ENCODE assay signal across 24 mouse cellular contexts in the genomic region with DNA sequence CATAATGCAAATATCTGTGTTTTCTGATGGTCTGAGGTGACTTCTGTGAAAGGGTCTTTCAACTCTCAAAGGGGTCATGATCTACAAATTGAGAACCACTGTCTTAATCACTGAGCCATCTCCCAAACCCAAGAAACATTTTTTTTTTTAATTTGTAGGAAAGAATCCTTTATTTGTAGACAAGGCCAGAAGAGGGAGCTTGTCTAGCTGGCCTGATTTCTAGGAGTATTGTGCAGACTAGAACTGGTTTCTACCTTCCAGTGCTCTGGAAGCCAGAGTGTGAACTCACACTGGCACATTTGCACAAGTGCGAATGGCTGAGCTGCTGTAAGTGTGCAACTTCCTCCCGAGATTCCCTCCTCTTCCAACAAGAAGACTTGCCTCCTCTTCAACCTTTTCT.
DNase-seq lines count a peak whose midpoint lies in the region; ATAC-seq and TF ChIP-seq lines count a peak whose summit lies in the region.
"Had no signal": no experiment of that assay in that cellular context is flagged by ENCODE, and none has a peak within 500 bp of the region (broad histone marks: within the 10 kb centered on the region; RNA-seq: fewer than 3 reads in every experiment).

No protein-coding gene starts in this region.

- no peaks in the 10 kb centered on the region for H3K36me3 ChIP-seq in forebrain, postnatal 0 days (ENCODE audit: insufficient read depth)
- H3K36me3 ChIP-seq in forebrain, embryonic 11.5 days (ENCODE audit: control insufficient read depth, insufficient read depth, low read length), result no peaks in the 10 kb centered on the region
- H3K36me3 ChIP-seq in kidney, postnatal 0 days (ENCODE audit: insufficient read depth, low read length), result no peaks in the 10 kb centered on the region
- H3K36me3 ChIP-seq in lung, postnatal 0 days (ENCODE audit: insufficient read depth, low read length), result no peaks in the 10 kb centered on the region
- H3K36me3 ChIP-seq in stomach, postnatal 0 days (ENCODE audit: control insufficient read depth, insufficient read depth, low read length), result no peaks in the 10 kb centered on the region
- H3K36me3 ChIP-seq in liver, embryonic 12.5 days, result no peaks in the 10 kb centered on the region
- H3K36me3 ChIP-seq: embryonic facial prominence, embryonic 15.5 days; forebrain, embryonic 10.5 days; forebrain, embryonic 15.5 days; heart, embryonic 13.5 days; hindbrain, embryonic 12.5 days had no signal

- no peak overlapping the region for H3K9ac ChIP-seq in forebrain, postnatal 0 days
- no peak overlapping the region for H3K9ac ChIP-seq in forebrain, embryonic 11.5 days (ENCODE audit: low read length)
- H3K9ac ChIP-seq in kidney, postnatal 0 days (ENCODE audit: low read depth, low read length), result no peak overlapping the region
- no peak overlapping the region for H3K9ac ChIP-seq in lung, postnatal 0 days (replicated peaks; ENCODE audit: low read depth)
- no peak overlapping the region for H3K9ac ChIP-seq in stomach, postnatal 0 days (ENCODE audit: low read length)
- no peak overlapping the region for H3K9ac ChIP-seq in liver, embryonic 12.5 days
- H3K9ac ChIP-seq: embryonic facial prominence, embryonic 15.5 days; forebrain, embryonic 15.5 days; heart, embryonic 13.5 days; hindbrain, embryonic 12.5 days had no signal

- H3K9me3 ChIP-seq in forebrain, postnatal 0 days (ENCODE audit: low read length), result no peaks in the 10 kb centered on the region
- no peaks in the 10 kb centered on the region for H3K9me3 ChIP-seq in forebrain, embryonic 11.5 days (ENCODE audit: control insufficient read depth, low read length)
- H3K9me3 ChIP-seq in kidney, postnatal 0 days (replicated peaks; ENCODE audit: low read length), result no peaks in the 10 kb centered on the region
- no peaks in the 10 kb centered on the region for H3K9me3 ChIP-seq in lung, postnatal 0 days (ENCODE audit: low read length)
- H3K9me3 ChIP-seq in stomach, postnatal 0 days (ENCODE audit: control insufficient read depth, low read length), result no peaks in the 10 kb centered on the region
- H3K9me3 ChIP-seq in liver, embryonic 12.5 days (replicated peaks), result no peaks in the 10 kb centered on the region
- H3K9me3 ChIP-seq: embryonic facial prominence, embryonic 15.5 days; forebrain, embryonic 15.5 days; hindbrain, embryonic 12.5 days had no signal

- no peak overlapping the region for H3K4me3 ChIP-seq in forebrain, postnatal 0 days (ENCODE audit: low read depth, low read length)
- no peak overlapping the region for H3K4me3 ChIP-seq in forebrain, embryonic 11.5 days (ENCODE audit: low read depth, low read length)
- no peak overlapping the region for H3K4me3 ChIP-seq in kidney, postnatal 0 days (replicated peaks; ENCODE audit: low read depth, low read length)
- H3K4me3 ChIP-seq in lung, postnatal 0 days (ENCODE audit: low read depth, low read length), result no peak overlapping the region
- no peak overlapping the region for H3K4me3 ChIP-seq in stomach, postnatal 0 days (ENCODE audit: low read depth, low read length)
- no peak overlapping the region for H3K4me3 ChIP-seq in liver, embryonic 12.5 days
- H3K4me3 ChIP-seq: embryonic facial prominence, embryonic 15.5 days; erythroblast, embryonic 14.5 days; forebrain, embryonic 10.5 days; forebrain, embryonic 15.5 days; heart, embryonic 13.5 days; hindbrain, embryonic 12.5 days had no signal

- H3K4me1 ChIP-seq in forebrain, postnatal 0 days (ENCODE audit: insufficient read depth), result no peaks in the 10 kb centered on the region
- H3K4me1 ChIP-seq in forebrain, embryonic 11.5 days (replicated peaks; ENCODE audit: control insufficient read depth, insufficient read depth, low read length), result no peaks in the 10 kb centered on the region
- no peaks in the 10 kb centered on the region for H3K4me1 ChIP-seq in kidney, postnatal 0 days (replicated peaks; ENCODE audit: insufficient read depth, low read length)
- no peaks in the 10 kb centered on the region for H3K4me1 ChIP-seq in lung, postnatal 0 days (ENCODE audit: insufficient read depth, low read depth, low read length)
- H3K4me1 ChIP-seq in stomach, postnatal 0 days (replicated peaks; ENCODE audit: control insufficient read depth, insufficient read depth), result no peaks in the 10 kb centered on the region
- no peaks in the 10 kb centered on the region for H3K4me1 ChIP-seq in liver, embryonic 12.5 days
- H3K4me1 ChIP-seq: embryonic facial prominence, embryonic 15.5 days; forebrain, embryonic 10.5 days; forebrain, embryonic 15.5 days; heart, embryonic 13.5 days; hindbrain, embryonic 12.5 days had no signal

- no peak for DNase-seq in forebrain, postnatal 0 days
- DNase-seq in forebrain, embryonic 11.5 days (ENCODE audit: low spot score), result no peak
- DNase-seq in kidney, postnatal 0 days (ENCODE audit: low spot score), result no peak
- DNase-seq in kidney, postnatal 25 days, result no peak
- no peak for DNase-seq in lung, postnatal 0 days (ENCODE audit: low spot score)
- DNase-seq in lung, postnatal 10 days, result no peak
- DNase-seq in stomach, postnatal 0 days (ENCODE audit: low spot score), result no peak
- DNase-seq: adrenal gland, adult 8-10 months; adrenal gland, postnatal 36 days; cerebellum, adult 11 months; cerebellum, adult 8-10 months; cerebellum, postnatal 14 days; embryo, embryonic 11 days; gastrocnemius, postnatal 14 days; heart, postnatal 36 days had no signal

- 75% methylated on average over 2 of the region's 2 CpGs for WGBS in forebrain, postnatal 0 days
- WGBS in forebrain, embryonic 11.5 days, result 68% methylated on average over 2 of the region's 2 CpGs
- WGBS in kidney, postnatal 0 days, result 71% methylated on average over 2 of the region's 2 CpGs
- WGBS in lung, postnatal 0 days, result 75% methylated on average over 2 of the region's 2 CpGs
- 66% methylated on average over 2 of the region's 2 CpGs for WGBS in stomach, postnatal 0 days
- 39% methylated on average over 2 of the region's 2 CpGs for WGBS in liver, embryonic 12.5 days (ENCODE audit: insufficient replicate concordance)

- H3K27me3 ChIP-seq in forebrain, postnatal 0 days (ENCODE audit: insufficient read depth, low read length), result no peaks in the 10 kb centered on the region
- no peaks in the 10 kb centered on the region for H3K27me3 ChIP-seq in forebrain, embryonic 11.5 days (ENCODE audit: control insufficient read depth, insufficient read depth, low read length)
- no peaks in the 10 kb centered on the region for H3K27me3 ChIP-seq in kidney, postnatal 0 days (ENCODE audit: insufficient read depth, low read length)
- no peaks in the 10 kb centered on the region for H3K27me3 ChIP-seq in lung, postnatal 0 days (replicated peaks; ENCODE audit: insufficient read depth, low read length)
- no peaks in the 10 kb centered on the region for H3K27me3 ChIP-seq in stomach, postnatal 0 days (ENCODE audit: control insufficient read depth, insufficient read depth, low read length)
- H3K27me3 ChIP-seq in liver, embryonic 12.5 days (replicated peaks), result no peaks in the 10 kb centered on the region
- H3K27me3 ChIP-seq: CH12.LX; embryonic facial prominence, embryonic 15.5 days; forebrain, embryonic 15.5 days; heart, embryonic 13.5 days; hindbrain, embryonic 12.5 days had no signal

- TF ChIP-seq EP300 in lung, postnatal 0 days (IDR thresholded peaks at IDR 0.05), result no peak
- TF ChIP-seq EP300 in stomach, postnatal 0 days (optimal IDR thresholded peaks at IDR 0.05), result no peak

- ATAC-seq in forebrain, postnatal 0 days, result no peak
- ATAC-seq in forebrain, embryonic 11.5 days (replicated peaks; ENCODE audit: low FRiP score), result no peak
- ATAC-seq in kidney, postnatal 0 days (replicated peaks; ENCODE audit: low FRiP score, low read depth), result no peak
- no peak for ATAC-seq in lung, postnatal 0 days
- ATAC-seq in stomach, postnatal 0 days (ENCODE audit: low FRiP score, low TSS enrichment), result no peak
- no peak for ATAC-seq in liver, embryonic 12.5 days
- ATAC-seq: forebrain, embryonic 15.5 days; hindbrain, embryonic 16.5 days had no signal

- H3K27ac ChIP-seq in forebrain, postnatal 0 days (ENCODE audit: low read depth, low read length), result no peak overlapping the region
- H3K27ac ChIP-seq in forebrain, embryonic 11.5 days (ENCODE audit: low read depth, low read length), result no peak overlapping the region
- no peak overlapping the region for H3K27ac ChIP-seq in kidney, postnatal 0 days
- H3K27ac ChIP-seq in lung, postnatal 0 days (ENCODE audit: low read length), result no peak overlapping the region
- no peak overlapping the region for H3K27ac ChIP-seq in stomach, postnatal 0 days (replicated peaks)
- H3K27ac ChIP-seq in liver, embryonic 12.5 days, result no peak overlapping the region
- H3K27ac ChIP-seq: embryonic facial prominence, embryonic 15.5 days; forebrain, embryonic 10.5 days; forebrain, embryonic 15.5 days; heart, embryonic 13.5 days; hindbrain, embryonic 12.5 days had no signal

- no peak overlapping the region for H3K4me2 ChIP-seq in forebrain, postnatal 0 days (ENCODE audit: low read depth)
- H3K4me2 ChIP-seq in forebrain, embryonic 11.5 days (ENCODE audit: low read depth, low read length, severe bottlenecking), result no peak overlapping the region
- H3K4me2 ChIP-seq in kidney, postnatal 0 days (ENCODE audit: low read length), result no peak overlapping the region
- H3K4me2 ChIP-seq in lung, postnatal 0 days (replicated peaks; ENCODE audit: low read depth, low read length), result no peak overlapping the region
- H3K4me2 ChIP-seq in stomach, postnatal 0 days (replicated peaks; ENCODE audit: low read depth), result no peak overlapping the region
- H3K4me2 ChIP-seq in liver, embryonic 12.5 days, result no peak overlapping the region
- H3K4me2 ChIP-seq: embryonic facial prominence, embryonic 15.5 days; forebrain, embryonic 15.5 days; heart, embryonic 13.5 days; hindbrain, embryonic 12.5 days had no signal

- 0 out of 2 replicates have a peak, but pooled peaks have one; percentile 21 for TF ChIP-seq CTCF in forebrain, postnatal 0 days (IDR thresholded peaks at IDR 0.05; ENCODE audit: low read depth)
- peak; percentile 43 for TF ChIP-seq CTCF in kidney, postnatal 0 days (IDR thresholded peaks at IDR 0.05; ENCODE audit: low read depth)
- TF ChIP-seq CTCF in lung, postnatal 0 days (IDR thresholded peaks at IDR 0.05), result peak; percentile 5; the same call in 1 of the 2 replicates
- TF ChIP-seq CTCF in stomach, postnatal 0 days (IDR thresholded peaks at IDR 0.05; ENCODE audit: low read depth), result peak; percentile 40
